Mouse (Mus musculus) intestine, embryonic 14.5 days (tissue): ENCODE measurements around the gene Setd1a. TPM values are rescaled to one million over a fixed set of nuclear protein-coding genes. Genes with fewer than 3 reads are reported as not detected.

ENCODE experiments used
- ATAC-seq: fragments of 200-750 bp; cut with Nextera tagmentation; replicated peaks from 2 replicates; pipeline ENCODE4 v1.8.0; 2017; ENCODE audit warnings: low read depth, moderate number of reproducible peaks, moderate TSS enrichment, moderate library complexity; ENCODE audit not compliant: low FRiP score, low TSS enrichment
- DNase-seq: peaks from one replicate; pipeline ENCODE4 v3.0.0-alpha.2; 2018; ENCODE audit warnings: low spot score
- H3K27ac ChIP-seq: fragments of 300-500 bp; sonication (generic); 2 replicates; pipeline ENCODE4 v1.5.1; 2014; ENCODE audit warnings: low read depth, mild to moderate bottlenecking, control low read depth
- H3K27me3 ChIP-seq: fragments of 300-500 bp; sonication (generic); replicated peaks from 2 replicates; pipeline ENCODE4 v1.6.1; 2014; ENCODE audit warnings: low read length, control low read depth; ENCODE audit not compliant: control insufficient read depth, insufficient read depth
- H3K36me3 ChIP-seq: fragments of 300-500 bp; sonication (generic); 2 replicates; pipeline ENCODE4 v1.6.1; 2014; ENCODE audit warnings: low read length, control low read depth; ENCODE audit not compliant: control insufficient read depth, insufficient read depth
- H3K4me1 ChIP-seq: fragments of 300-500 bp; sonication (generic); replicated peaks from 2 replicates; pipeline ENCODE4 v1.6.1; 2014; ENCODE audit warnings: low read length, control low read depth, mixed read lengths; ENCODE audit not compliant: control insufficient read depth, insufficient read depth
- H3K4me2 ChIP-seq: fragments of 300-500 bp; sonication (generic); 2 replicates; pipeline ENCODE4 v1.6.1; 2014; ENCODE audit warnings: low read length
- H3K4me3 ChIP-seq: fragments of 300-500 bp; sonication (generic); 2 replicates; pipeline ENCODE4 v1.5.1; 2014; ENCODE audit warnings: low read depth, low read length, control low read depth, mixed read lengths
- H3K9ac ChIP-seq: fragments of 300-500 bp; sonication (generic); 2 replicates; pipeline ENCODE4 v1.6.1; 2014; ENCODE audit warnings: mild to moderate bottlenecking, low read length
- H3K9me3 ChIP-seq: fragments of 300-500 bp; sonication (generic); 2 replicates; pipeline ENCODE4 v1.6.1; 2016; ENCODE audit warnings: low read length, control low read depth; ENCODE audit not compliant: control insufficient read depth
- WGBS: fragments of 180-500 bp; shearing (Covaris S2); extraction: QIAGEN DNeasy Blood & Tissue Kit; methylation state at CpG from one replicate; pipeline ENCODE4 v1.1.7; 2014; 5-methylcytosine and 5-hydroxymethylcytosine counted together
- polyA plus RNA-seq: library from polyadenylated mRNA; unstranded; fragments of >200 nt; fragmentation: Nextera tagmentation; extraction: Ambion mirVana; gene quantifications from 2 replicates; pipeline ENCODE4 v1.2.1, GENCODE M21; 2014

Setd1a gene
- polyA plus RNA-seq, 1 experiment from 2014 or later: 25.0 TPM

DNA sequence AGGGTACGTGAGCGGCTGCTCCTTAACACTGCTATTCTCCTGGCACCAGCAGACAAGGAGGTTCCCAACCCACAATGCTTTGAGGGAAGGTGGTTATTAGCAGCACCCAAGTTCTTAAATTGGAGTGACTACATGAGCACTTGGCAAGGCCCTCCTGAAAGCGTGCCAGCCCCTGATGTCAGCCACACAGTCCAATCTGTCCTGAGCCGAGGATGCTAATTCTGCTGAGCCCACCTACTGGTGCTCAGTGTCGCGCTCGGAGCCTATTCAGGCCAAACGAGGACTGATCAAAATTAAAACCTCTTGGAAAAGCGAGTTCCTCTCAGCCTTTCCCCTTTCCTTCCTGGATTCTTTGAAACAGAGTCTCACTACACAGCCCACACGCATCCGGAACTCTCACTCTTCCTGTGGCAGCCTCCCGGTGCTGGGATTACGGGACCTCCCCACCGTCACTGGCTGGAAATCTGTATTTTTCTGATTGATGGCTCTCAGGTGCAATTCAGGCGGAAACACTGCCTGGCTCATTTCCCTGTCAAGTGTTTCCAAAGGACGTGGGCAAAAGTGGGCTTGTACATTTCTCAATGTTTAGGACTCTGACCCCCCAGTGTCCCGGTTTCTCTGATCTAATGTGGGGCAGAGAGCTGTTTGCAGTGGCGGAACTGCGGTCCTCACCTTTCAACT is 37.9 kb downstream of the Setd1a start:
- H3K4me3 ChIP-seq: no peak overlapping the region
- no peak overlapping the region for H3K4me2 ChIP-seq
- ATAC-seq (no peak), DNase-seq (no peak)
- no peak overlapping the region for H3K9ac ChIP-seq
- 79% methylated on average over 19 of the region's 19 CpGs for WGBS
- no peak overlapping the region for H3K27ac ChIP-seq
- H3K36me3 ChIP-seq: peaks cover 10% of the 10 kb centered on the region; the same call in 1 of the 2 replicates
- no peaks in the 10 kb centered on the region for H3K4me1 ChIP-seq
- no peaks in the 10 kb centered on the region for H3K27me3 ChIP-seq
- no peaks in the 10 kb centered on the region for H3K9me3 ChIP-seq

DNA sequence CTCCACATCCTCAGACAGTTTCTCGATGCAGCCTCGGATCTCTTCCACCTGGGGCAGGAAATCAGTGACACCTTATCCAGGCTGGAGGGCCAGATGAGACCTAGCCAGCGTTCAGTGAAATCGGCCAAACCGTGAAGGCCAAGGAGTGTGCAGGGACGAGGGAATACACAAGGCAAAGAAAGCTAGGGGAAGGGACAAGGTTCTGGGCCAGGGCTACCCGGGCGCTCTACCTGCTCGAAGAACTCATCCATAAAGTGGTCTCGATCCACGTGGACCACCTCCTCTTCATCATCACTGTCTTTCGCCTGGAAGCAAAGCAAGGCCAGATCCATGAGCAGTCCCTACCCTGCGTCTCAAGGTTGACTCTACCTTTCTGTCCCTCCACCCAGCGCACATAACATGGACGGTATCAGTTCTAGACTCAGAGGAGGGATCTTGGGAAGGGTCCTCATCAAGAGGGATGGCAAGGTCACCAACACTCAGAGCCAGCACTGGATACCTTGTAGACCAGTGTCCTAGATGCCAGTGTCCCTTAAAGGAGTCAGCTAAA is 38.7 kb downstream of the Setd1a start:
- no peak overlapping the region for H3K4me3 ChIP-seq
- H3K27ac ChIP-seq: no peak overlapping the region
- ATAC-seq (no peak), DNase-seq (no peak)
- H3K4me1 ChIP-seq: no peaks in the 10 kb centered on the region
- H3K9me3 ChIP-seq: no peaks in the 10 kb centered on the region
- H3K36me3 ChIP-seq: peaks cover 10% of the 10 kb centered on the region; the same call in 1 of the 2 replicates
- H3K9ac ChIP-seq: peak overlapping the region; percentile 8; the same call in 1 of the 2 replicates
- H3K27me3 ChIP-seq: no peaks in the 10 kb centered on the region
- 88% methylated on average over 15 of the region's 15 CpGs for WGBS
- H3K4me2 ChIP-seq: no peak overlapping the region

DNA sequence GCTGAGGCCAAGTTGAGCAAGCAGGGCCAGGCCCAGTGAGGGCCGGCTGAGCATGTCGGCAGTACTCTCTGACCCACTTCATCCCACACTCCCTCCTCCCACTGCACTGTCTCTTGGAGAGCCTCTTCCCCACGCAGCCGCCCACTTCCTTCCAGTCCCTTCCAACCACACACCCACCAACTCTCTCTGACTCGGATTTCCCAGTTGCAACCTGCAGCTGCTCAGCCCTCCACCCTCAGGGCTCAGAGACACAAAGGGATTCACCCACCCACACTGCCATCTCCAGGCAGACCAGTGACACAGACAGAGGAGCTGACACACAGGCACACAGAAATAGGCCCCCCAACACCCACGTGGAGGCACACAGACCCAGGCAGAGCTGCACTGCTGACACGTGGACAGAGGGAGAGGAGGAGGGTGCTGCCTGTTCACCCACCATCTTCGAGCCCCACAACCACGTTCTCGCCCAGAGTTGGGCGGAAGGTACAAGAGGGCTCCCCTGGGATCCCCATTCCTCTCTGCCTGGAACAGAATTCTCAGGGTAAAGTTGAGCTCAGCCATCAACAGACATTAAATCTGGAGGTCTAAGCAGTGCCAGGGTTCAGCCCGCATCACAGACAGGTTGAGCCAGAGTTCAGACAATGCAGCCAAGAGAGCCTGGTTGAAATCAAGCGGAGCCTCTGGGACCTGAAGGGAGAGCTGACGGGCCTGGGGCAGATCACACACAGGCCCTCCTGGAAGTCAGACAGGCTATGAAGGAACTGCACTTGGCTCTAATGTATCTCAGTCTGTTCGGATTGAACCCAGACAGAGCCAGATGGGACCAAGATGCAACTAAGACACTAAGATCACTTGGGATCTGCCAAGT is 39.7 kb downstream of the Setd1a start:
- Histone ChIP-seq H3K27me3 (no peaks in the 10 kb centered on the region), H3K4me2 (no peak overlapping the region), H3K4me1 (peaks cover 6% of the 10 kb centered on the region; the same call in 1 of the 2 replicates), H3K9ac (no peak overlapping the region), H3K36me3 (0 out of 2 replicates have a peak, but pooled peaks cover 5% of the 10 kb centered on the region), H3K27ac (peak overlapping the region; percentile 59), H3K4me3 (no peak overlapping the region), H3K9me3 (no peaks in the 10 kb centered on the region)
- 51% methylated on average over 15 of the region's 15 CpGs for WGBS
- DNase-seq (no peak), ATAC-seq (0 out of 2 replicates have a peak, but pooled peaks have one; percentile 14)

DNA sequence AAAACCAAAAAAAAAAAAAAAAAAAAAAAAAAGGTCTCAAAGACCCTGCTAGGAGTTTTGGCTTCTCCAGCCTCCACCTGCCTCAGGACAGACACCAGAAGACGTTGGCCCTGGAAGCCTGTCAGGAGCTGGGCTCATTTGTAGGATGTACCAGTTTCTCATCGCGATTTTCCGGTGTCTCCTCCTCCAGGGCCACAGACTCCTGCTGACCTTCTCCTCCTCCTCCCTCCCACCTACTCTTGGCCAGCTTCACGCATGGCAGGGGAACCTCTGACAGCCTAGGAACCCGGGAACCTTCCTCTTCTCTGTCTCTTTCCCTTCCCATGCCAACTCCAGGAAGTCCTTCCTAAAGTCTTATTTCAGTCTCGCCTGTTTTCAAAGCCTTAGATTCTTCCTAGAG is 40.6 kb downstream of the Setd1a start:
- H3K4me1 ChIP-seq: peaks cover 8% of the 10 kb centered on the region; the same call in 1 of the 2 replicates
- ATAC-seq (no peak), DNase-seq (no peak)
- no peaks in the 10 kb centered on the region for H3K27me3 ChIP-seq
- H3K9me3 ChIP-seq: no peaks in the 10 kb centered on the region
- WGBS: 75% methylated on average over 7 of the region's 7 CpGs
- 0 out of 2 replicates have a peak, but pooled peaks cover 5% of the 10 kb centered on the region for H3K36me3 ChIP-seq
- H3K4me2 ChIP-seq: no peak overlapping the region
- H3K4me3 ChIP-seq: no peak overlapping the region
- H3K27ac ChIP-seq: no peak overlapping the region
- H3K9ac ChIP-seq: no peak overlapping the region

DNA sequence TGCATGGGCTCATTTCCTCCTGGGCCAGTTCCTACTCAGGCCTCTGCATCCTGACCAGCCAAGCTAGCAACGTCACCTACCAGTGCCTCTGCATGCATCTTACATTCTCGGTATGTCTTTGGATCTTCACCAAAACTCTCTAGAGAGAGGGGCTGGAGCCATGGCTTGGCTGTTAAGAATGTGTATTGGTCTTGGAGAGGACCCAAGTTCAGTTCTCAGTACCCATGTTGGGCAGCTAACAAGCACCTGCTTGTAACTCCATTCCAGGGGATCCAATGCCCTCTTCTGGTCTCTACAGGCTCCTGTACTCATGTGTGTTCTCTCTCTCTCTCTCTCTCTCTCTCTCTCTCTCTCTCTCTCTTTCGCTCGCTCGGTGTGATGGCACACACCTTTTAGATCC is 41.3 kb downstream of the Setd1a start:
- no peak overlapping the region for H3K9ac ChIP-seq
- WGBS: 85% methylated on average over 5 of the region's 5 CpGs
- 0 out of 2 replicates have a peak, but pooled peaks cover 5% of the 10 kb centered on the region for H3K36me3 ChIP-seq

DNA sequence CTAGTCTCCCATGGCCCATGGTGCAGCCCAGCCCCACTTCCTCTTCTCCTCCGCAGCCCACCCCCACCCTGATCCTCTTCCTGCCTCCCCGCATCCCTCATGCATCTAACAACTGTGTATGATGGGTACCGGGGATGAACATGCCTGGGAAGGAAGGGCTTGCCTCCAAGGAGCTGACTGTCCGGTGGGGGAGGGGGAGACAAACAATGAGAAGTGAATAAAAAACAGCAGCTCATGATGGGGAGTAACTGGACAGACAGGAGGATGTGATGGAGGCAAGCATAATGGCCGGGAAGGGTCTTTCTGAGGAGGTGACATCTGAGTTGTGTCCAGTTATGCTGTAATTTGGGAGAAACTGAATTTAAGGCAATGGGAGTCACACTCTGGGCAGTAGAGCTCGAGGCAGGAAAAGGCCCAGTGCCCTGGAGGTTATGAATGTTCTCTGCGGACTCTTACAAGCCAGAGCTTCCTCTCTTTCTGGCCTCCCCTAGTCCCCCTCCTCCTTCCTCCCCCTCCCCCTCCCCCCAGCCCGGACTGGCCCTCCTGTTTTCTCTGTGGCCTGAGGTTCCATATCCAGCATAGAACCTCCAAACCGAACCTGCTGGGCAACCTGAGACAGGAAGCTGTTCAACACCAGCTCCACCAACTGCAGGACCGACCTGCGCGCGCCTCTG is 44.5 kb downstream of the Setd1a start:
- Histone ChIP-seq H3K4me1 (peaks cover 18% of the 10 kb centered on the region), H3K4me3 (no peak overlapping the region), H3K36me3 (no peaks in the 10 kb centered on the region), H3K9ac (no peak overlapping the region), H3K9me3 (no peaks in the 10 kb centered on the region), H3K27me3 (no peaks in the 10 kb centered on the region), H3K4me2 (no peak overlapping the region), H3K27ac (peak overlapping the region; percentile 14; the same call in 1 of the 2 replicates)
- WGBS: 55% methylated on average over 13 of the region's 13 CpGs
- DNase-seq: no peak
- no peak for ATAC-seq

More for the DNA sequence above, 41.3 kb downstream of the Setd1a start:
- ATAC-seq (no peak), DNase-seq (no peak)
- no peak overlapping the region for H3K27ac ChIP-seq
- peaks cover 8% of the 10 kb centered on the region; the same call in 1 of the 2 replicates for H3K4me1 ChIP-seq
- H3K27me3 ChIP-seq: no peaks in the 10 kb centered on the region
- no peak overlapping the region for H3K4me2 ChIP-seq
- no peak overlapping the region for H3K4me3 ChIP-seq
- no peaks in the 10 kb centered on the region for H3K9me3 ChIP-seq

DNA sequence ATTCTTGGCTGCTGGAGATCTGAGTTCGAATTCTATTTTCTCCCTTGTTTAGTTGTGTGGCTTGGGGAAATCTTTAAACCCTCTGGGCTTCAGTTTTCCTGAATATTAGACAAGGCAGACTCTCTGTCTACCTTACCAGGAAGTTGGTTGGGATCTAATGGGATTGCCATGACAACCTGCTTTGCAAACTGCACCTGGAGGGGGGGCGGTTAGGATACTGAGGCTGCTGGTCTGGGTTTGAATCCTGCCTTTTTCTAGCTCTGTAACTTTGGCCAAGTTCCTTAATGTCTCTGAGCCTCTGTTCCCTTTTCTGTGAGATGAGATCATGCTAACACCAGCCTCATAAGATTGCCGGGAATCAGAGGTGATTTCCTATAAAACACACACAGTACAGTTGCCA is 46.0 kb downstream of the Setd1a start:
- Histone ChIP-seq H3K9ac (no peak overlapping the region), H3K4me1 (peaks cover 18% of the 10 kb centered on the region), H3K36me3 (no peaks in the 10 kb centered on the region), H3K9me3 (no peaks in the 10 kb centered on the region), H3K4me3 (no peak overlapping the region), H3K4me2 (no peak overlapping the region), H3K27ac (no peak overlapping the region), H3K27me3 (no peaks in the 10 kb centered on the region)
- DNase-seq (no peak), ATAC-seq (no peak)
- WGBS: 88% methylated on average over 3 of the region's 3 CpGs
